Mouse (Mus musculus) forebrain, embryonic 10.5 days (tissue): ENCODE data around the gene C2cd4b. TPM values are rescaled to one million over a fixed set of nuclear protein-coding genes. Genes with fewer than 3 reads are reported as not detected.

Experiments used
- DNase-seq: peaks from one replicate; pipeline ENCODE4 v3.0.0-alpha.2; 2017; ENCODE audit warnings: low spot score; ENCODE audit errors: extremely low spot score
- H3K27ac ChIP-seq: fragments of 300-500 bp; sonication (generic); 2 replicates; pipeline ENCODE4 v1.5.1; 2016; ENCODE audit warnings: mild to moderate bottlenecking
- H3K27me3 ChIP-seq: fragments of 300-500 bp; sonication (generic); 2 replicates; pipeline ENCODE4 v1.6.1; 2016; ENCODE audit warnings: mild to moderate bottlenecking; ENCODE audit not compliant: poor library complexity, severe bottlenecking
- H3K36me3 ChIP-seq: fragments of 300-500 bp; sonication (generic); replicated peaks from 2 replicates; pipeline ENCODE4 v1.6.1; 2016; ENCODE audit warnings: mild to moderate bottlenecking, moderate library complexity
- H3K4me1 ChIP-seq: fragments of 300-500 bp; sonication (generic); 2 replicates; pipeline ENCODE4 v1.6.1; 2016
- H3K4me3 ChIP-seq: fragments of 300-500 bp; sonication (generic); 2 replicates; pipeline ENCODE4 v1.5.1; 2016; ENCODE audit warnings: mild to moderate bottlenecking, moderate library complexity
- H3K9me3 ChIP-seq: fragments of 300-500 bp; sonication (generic); 2 replicates; pipeline ENCODE4 v1.6.1; 2016; ENCODE audit warnings: mild to moderate bottlenecking, moderate library complexity
- WGBS: fragments of 180-500 bp; shearing (Covaris S2); methylation state at CpG from one replicate; pipeline ENCODE4 v1.1.7; 2016; 5-methylcytosine and 5-hydroxymethylcytosine counted together
- polyA plus RNA-seq: library from polyadenylated mRNA; unstranded; fragments of >200 nt; fragmentation: Nextera tagmentation; extraction: Ambion mirVana; gene quantifications from 2 replicates; pipeline ENCODE4 v1.2.1, GENCODE M21; 2016

C2cd4b gene
- polyA plus RNA-seq, 1 experiment from 2014 or later = not detected

DNA sequence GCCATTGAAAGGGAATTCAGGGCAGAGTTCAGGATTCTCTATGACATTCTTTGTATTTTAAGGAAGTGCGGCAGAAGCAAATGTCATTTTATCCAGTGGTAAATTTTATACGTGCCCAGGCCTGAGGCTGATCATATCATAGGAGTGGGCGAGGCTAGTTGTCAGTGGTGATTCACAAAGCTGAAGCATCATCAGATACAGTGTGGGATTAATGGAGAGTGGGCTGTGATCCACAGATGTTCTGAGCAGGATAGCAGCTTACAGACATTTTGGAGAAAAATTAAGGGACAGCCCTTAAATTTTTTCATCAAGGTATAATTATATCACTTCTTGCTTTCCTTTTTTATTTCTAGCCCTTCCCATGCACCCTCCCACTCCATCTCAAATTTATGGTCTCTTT, 24.2 kb downstream of the C2cd4b start:
- Histone ChIP-seq H3K4me1 (no peaks in the 10 kb centered on the region), H3K27me3 (no peaks in the 10 kb centered on the region), H3K9me3 (peaks cover 4% of the 10 kb centered on the region; the same call in 1 of the 2 replicates), H3K36me3 (no peaks in the 10 kb centered on the region), H3K27ac (no peak overlapping the region), H3K4me3 (no peak overlapping the region)
- DNase-seq = no peak
- 96% methylated on average over 3 of the region's 3 CpGs for WGBS

DNA sequence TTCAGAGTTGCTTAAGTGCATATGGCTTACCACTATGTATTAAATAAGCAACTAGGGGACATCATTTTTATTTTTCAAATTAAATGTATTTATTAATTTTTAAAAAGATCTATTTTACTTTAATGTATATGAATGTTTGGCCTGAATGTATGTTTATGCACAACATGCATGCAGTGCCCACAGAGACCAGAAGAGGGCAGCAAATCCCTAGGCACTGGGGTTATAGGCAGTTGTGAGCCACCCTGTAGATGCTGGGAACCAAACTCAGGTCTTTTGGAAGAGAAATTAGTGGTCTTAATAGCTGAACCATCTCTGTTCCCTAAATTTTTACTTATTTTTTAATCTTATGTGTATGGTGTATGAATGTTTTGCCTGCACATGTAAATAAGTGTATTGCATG, 24.7 kb downstream of the C2cd4b start:
- H3K36me3 ChIP-seq = no peaks in the 10 kb centered on the region
- DNase-seq = no peak
- no peaks in the 10 kb centered on the region for H3K4me1 ChIP-seq

DNA sequence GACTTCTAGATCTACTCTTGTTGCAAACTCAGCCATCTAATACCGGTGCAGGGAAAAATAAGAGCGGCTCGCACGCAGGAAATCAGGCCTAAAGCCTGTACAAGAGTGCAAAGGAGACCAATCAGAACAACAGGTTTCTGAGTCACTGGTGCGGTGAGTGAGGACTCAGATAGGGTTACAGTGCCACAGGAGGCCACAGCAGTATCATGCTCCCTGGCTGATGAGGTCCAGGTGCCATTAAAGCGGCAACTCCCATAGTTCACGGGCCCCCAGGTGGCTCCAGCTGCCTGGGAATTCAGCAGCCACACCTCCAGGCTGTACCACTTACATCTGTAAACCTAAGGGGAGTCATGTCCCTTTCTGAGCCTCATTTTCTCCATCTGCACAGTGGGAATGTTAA, 27.1 kb downstream of the C2cd4b start:
- Histone ChIP-seq H3K4me3 (no peak overlapping the region), H3K9me3 (peaks cover 4% of the 10 kb centered on the region; the same call in 1 of the 2 replicates), H3K27me3 (no peaks in the 10 kb centered on the region), H3K4me1 (no peaks in the 10 kb centered on the region), H3K36me3 (no peaks in the 10 kb centered on the region), H3K27ac (no peak overlapping the region)
- no peak for DNase-seq
- WGBS = 84% methylated on average over 7 of the region's 7 CpGs

More for the DNA sequence above, 24.7 kb downstream of the C2cd4b start:
- Histone ChIP-seq H3K27me3 (no peaks in the 10 kb centered on the region), H3K4me3 (no peak overlapping the region), H3K27ac (no peak overlapping the region), H3K9me3 (peaks cover 4% of the 10 kb centered on the region; the same call in 1 of the 2 replicates)

DNA sequence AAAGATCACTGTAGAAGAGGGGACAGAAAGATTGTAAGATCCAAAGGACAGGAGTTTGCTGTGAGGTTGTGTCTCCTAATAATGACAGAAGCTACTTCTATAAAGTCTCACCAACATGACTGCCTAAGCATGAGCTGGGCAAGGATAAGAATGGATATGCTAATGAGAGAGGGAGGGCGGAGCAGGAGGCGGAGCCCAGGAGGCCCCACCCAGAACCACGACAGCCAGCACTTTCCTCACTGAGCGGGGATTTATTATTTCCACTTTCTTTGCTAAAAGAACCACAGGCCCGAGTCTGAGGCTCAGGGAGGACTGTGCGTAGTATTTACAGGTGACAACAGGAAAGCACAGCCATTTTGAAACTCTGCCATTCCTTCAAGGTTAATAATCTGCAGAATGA, 28.4 kb downstream of the C2cd4b start:
- Histone ChIP-seq H3K27ac (no peak overlapping the region), H3K4me3 (no peak overlapping the region), H3K36me3 (no peaks in the 10 kb centered on the region), H3K4me1 (no peaks in the 10 kb centered on the region), H3K27me3 (no peaks in the 10 kb centered on the region), H3K9me3 (peaks cover 4% of the 10 kb centered on the region; the same call in 1 of the 2 replicates)
- 71% methylated on average over 6 of the region's 6 CpGs for WGBS
- DNase-seq = no peak

GRCm38 (mm10) chr9:67792405-67792804, 33.2 kb downstream of the C2cd4b start:
- Histone ChIP-seq H3K4me3 (no peak overlapping the region), H3K9me3 (no peaks in the 10 kb centered on the region), H3K27ac (no peak overlapping the region), H3K27me3 (no peaks in the 10 kb centered on the region), H3K36me3 (no peaks in the 10 kb centered on the region), H3K4me1 (peaks cover 14% of the 10 kb centered on the region)
- no peak for DNase-seq
- 74% methylated on average over 5 of the region's 5 CpGs for WGBS

DNA sequence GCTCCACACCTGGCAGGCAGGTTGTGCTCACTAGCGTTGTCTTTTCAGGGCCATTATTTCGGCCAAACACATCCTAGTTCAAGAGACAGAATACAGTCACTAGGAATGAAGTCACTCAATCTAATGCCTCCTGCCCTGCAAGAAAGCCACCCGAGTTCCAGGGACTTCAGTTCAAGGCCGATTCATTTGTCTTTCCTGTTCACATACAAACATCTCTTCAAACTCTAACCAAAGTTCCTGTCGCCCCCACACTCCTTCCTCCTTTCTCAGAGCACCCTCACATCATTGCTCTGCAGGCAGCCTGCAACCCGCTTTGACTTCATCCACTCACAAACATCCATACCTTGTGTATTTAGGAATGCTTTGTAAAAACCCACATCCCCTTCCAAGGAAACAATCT, 34.3 kb downstream of the C2cd4b start:
- WGBS = 86% methylated on average over 6 of the region's 6 CpGs
- DNase-seq = no peak
- Histone ChIP-seq H3K9me3 (no peaks in the 10 kb centered on the region), H3K27ac (no peak overlapping the region), H3K4me3 (no peak overlapping the region), H3K4me1 (peaks cover 14% of the 10 kb centered on the region), H3K27me3 (no peaks in the 10 kb centered on the region), H3K36me3 (no peaks in the 10 kb centered on the region)

- peak overlapping the region; percentile 17; the same call in 1 of the 2 replicates for H3K27ac ChIP-seq
- 91% methylated on average over 1 of the region's 1 CpGs for WGBS
Observed at GRCm38 (mm10) chr9:67794216-67794615, 35.0 kb downstream of the C2cd4b start.

DNA sequence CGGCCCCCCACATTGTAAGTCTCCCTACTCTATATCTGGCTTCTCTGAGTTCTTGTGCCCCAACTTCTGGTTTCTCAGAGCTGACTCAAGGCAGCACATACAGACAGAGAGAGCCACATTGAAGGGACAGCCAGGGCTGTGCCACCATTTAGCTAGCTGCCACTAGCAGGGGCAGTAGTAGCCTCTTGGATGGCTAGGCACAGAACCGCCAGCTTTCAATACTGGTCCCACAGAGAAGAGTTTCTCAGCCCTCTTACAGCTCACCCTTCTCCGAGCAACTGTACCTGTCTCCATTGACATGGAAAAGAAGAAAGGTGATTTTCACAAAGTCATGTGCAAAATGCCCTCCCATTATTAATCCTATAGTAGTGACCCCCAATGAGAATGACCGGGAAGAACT, 35.4 kb downstream of the C2cd4b start:
- Histone ChIP-seq H3K4me1 (peaks cover 14% of the 10 kb centered on the region), H3K27ac (peak overlapping the region; percentile 17; the same call in 1 of the 2 replicates), H3K27me3 (no peaks in the 10 kb centered on the region), H3K4me3 (no peak overlapping the region), H3K9me3 (no peaks in the 10 kb centered on the region), H3K36me3 (no peaks in the 10 kb centered on the region)
- no peak for DNase-seq
- WGBS = 91% methylated on average over 4 of the region's 4 CpGs

More at GRCm38 (mm10) chr9:67794216-67794615, 35.0 kb downstream of the C2cd4b start:
- Histone ChIP-seq H3K9me3 (no peaks in the 10 kb centered on the region), H3K4me3 (no peak overlapping the region), H3K4me1 (peaks cover 14% of the 10 kb centered on the region), H3K27me3 (no peaks in the 10 kb centered on the region), H3K36me3 (no peaks in the 10 kb centered on the region)
- DNase-seq = no peak

GRCm38 (mm10) chr9:67795205-67795675, 36.0 kb downstream of the C2cd4b start:
- Histone ChIP-seq H3K27ac (no peak overlapping the region; the same call in 1 of the 2 replicates), H3K4me3 (no peak overlapping the region), H3K27me3 (no peaks in the 10 kb centered on the region), H3K9me3 (no peaks in the 10 kb centered on the region), H3K36me3 (no peaks in the 10 kb centered on the region), H3K4me1 (peaks cover 14% of the 10 kb centered on the region)
- no peak for DNase-seq
- 86% methylated on average over 14 of the region's 14 CpGs for WGBS

GRCm38 (mm10) chr9:67799078-67799819, 40.0 kb downstream of the C2cd4b start:
- H3K4me3 ChIP-seq = no peak overlapping the region
- no peak overlapping the region for H3K27ac ChIP-seq
- peaks cover 11% of the 10 kb centered on the region for H3K4me1 ChIP-seq
- 83% methylated on average over 14 of the region's 14 CpGs for WGBS
- no peak for DNase-seq
- H3K9me3 ChIP-seq = no peaks in the 10 kb centered on the region
- H3K36me3 ChIP-seq = no peaks in the 10 kb centered on the region
- no peaks in the 10 kb centered on the region for H3K27me3 ChIP-seq

DNA sequence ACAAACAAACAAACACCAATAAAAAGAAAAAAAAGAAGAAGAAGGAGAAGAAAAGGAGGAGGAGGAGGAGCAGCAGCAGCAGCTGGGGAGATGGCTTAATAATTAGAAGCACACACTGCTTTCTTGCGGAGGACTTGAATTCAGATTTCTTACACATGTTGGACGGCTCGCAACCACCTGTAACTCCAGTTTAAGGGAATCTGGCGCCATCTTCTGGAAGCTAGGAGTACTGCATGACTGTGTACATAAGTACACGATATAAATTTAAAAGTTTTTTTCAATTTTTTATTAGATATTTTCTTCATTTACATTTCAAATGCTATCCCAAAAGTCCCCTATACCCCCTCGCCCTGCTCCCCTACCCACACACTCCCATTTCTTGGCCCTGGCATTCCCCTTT, 43.0 kb downstream of the C2cd4b start:
- DNase-seq = peak; percentile 35
- H3K27me3 ChIP-seq = no peaks in the 10 kb centered on the region
- 30% methylated on average over 6 of the region's 6 CpGs for WGBS
- no peaks in the 10 kb centered on the region for H3K4me1 ChIP-seq
- no peak overlapping the region for H3K4me3 ChIP-seq
- no peaks in the 10 kb centered on the region for H3K9me3 ChIP-seq
- H3K36me3 ChIP-seq = no peaks in the 10 kb centered on the region
- H3K27ac ChIP-seq = no peak overlapping the region

DNA sequence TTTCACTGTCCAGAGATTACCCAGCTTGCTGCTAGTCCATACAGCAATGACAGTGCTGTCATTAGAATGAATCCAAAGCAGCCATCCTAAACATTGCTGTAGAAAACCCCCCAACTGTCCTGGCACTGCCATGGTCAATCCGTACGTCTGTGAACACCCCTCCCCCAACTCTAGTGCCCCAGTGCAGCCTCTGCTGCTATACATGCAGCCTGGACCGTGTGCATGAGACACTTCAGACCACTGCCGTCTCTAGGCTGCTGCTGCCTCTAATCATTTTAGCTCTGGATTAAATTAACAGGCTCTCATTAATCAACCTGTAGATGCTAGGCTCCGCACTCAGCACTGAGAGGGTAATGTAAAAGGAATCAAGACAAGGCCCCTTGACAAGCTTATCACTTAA, 47.8 kb downstream of the C2cd4b start:
- no peaks in the 10 kb centered on the region for H3K9me3 ChIP-seq
- 87% methylated on average over 5 of the region's 5 CpGs for WGBS
- H3K27me3 ChIP-seq = no peaks in the 10 kb centered on the region
- H3K36me3 ChIP-seq = no peaks in the 10 kb centered on the region
- H3K4me1 ChIP-seq = 0 out of 2 replicates have a peak, but pooled peaks cover 2% of the 10 kb centered on the region
- H3K27ac ChIP-seq = no peak overlapping the region
- DNase-seq = no peak
- no peak overlapping the region for H3K4me3 ChIP-seq

GRCm38 (mm10) chr9:67810527-67810926, 51.3 kb downstream of the C2cd4b start:
- no peaks in the 10 kb centered on the region for H3K9me3 ChIP-seq
- H3K4me1 ChIP-seq = peaks cover 17% of the 10 kb centered on the region
- H3K36me3 ChIP-seq = no peaks in the 10 kb centered on the region
- no peaks in the 10 kb centered on the region for H3K27me3 ChIP-seq
- no peak overlapping the region for H3K4me3 ChIP-seq
- WGBS = 69% methylated on average over 6 of the region's 6 CpGs
- H3K27ac ChIP-seq = no peak overlapping the region
- no peak for DNase-seq
